Comparison of ENCODE assay signal across 20 mouse cellular contexts in the genomic region with DNA sequence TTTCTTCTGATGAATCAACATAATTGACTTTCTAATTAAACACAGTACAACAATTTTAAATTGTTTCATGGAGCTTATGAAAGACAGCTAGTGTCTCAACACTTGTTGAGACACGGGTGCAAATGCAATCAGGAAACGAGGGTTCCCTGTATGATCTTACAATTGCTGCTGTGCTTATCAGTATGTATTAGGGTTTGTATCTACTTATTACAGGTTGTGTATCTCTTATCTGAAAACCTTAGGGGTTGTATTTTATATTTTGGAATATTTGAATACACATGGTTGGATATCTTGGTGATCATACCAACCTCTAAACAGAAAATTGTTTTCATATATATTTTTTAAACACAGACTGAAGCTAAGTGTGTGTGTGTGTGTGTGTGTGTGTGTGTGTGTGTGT. TPM values are rescaled to one million over a fixed set of nuclear protein-coding genes. Genes with fewer than 3 reads are reported as not detected.
DNase-seq lines count a peak whose midpoint lies in the region; ATAC-seq lines count a peak whose summit lies in the region.
"Had no signal": no experiment of that assay in that cellular context is flagged by ENCODE, and none has a peak within 500 bp of the region (broad histone marks: within the 10 kb centered on the region; RNA-seq: fewer than 3 reads in every experiment).

No protein-coding gene starts in this region.

- WGBS in liver, embryonic 12.5 days (ENCODE audit: insufficient replicate concordance): 21% methylated on average over 2 of the region's 2 CpGs
- WGBS in liver, embryonic 15.5 days (ENCODE audit: insufficient replicate concordance): 14% methylated on average over 2 of the region's 2 CpGs

- no peak for ATAC-seq in erythroblast, adult 5-6 weeks (replicated peaks; ENCODE audit: low FRiP score, poor library complexity, severe bottlenecking)
- peak; percentile 14; the same call in 1 of the 2 replicates for ATAC-seq in liver, embryonic 12.5 days
- no peak for ATAC-seq in liver, embryonic 15.5 days (ENCODE audit: insufficient read depth)
- 0 out of 2 replicates have a peak, but pooled peaks have one; percentile 26 for ATAC-seq in megakaryocyte progenitor cell, adult 5-6 weeks (replicated peaks; ENCODE audit: poor library complexity)
- ATAC-seq in megakaryocyte, adult 5-6 weeks (ENCODE audit: poor library complexity, severe bottlenecking): no peak
- ATAC-seq: forebrain, embryonic 15.5 days had no signal

- peaks cover 73% of the 10 kb centered on the region for H3K36me3 ChIP-seq in erythroblast, embryonic 14.5 days (ENCODE audit: control insufficient read depth)
- H3K36me3 ChIP-seq in liver, embryonic 12.5 days: peaks cover 3% of the 10 kb centered on the region; the same call in 1 of the 2 replicates
- H3K36me3 ChIP-seq in liver, embryonic 15.5 days (replicated peaks): 0 out of 2 replicates have a peak, but pooled peaks cover 5% of the 10 kb centered on the region
- H3K36me3 ChIP-seq: forebrain, embryonic 12.5 days; forebrain, embryonic 15.5 days; hindbrain, embryonic 12.5 days; hindbrain, embryonic 15.5 days had no signal

- peak overlapping the region; percentile 92 for H3K27ac ChIP-seq in liver, embryonic 12.5 days
- H3K27ac ChIP-seq in liver, embryonic 15.5 days (replicated peaks): peak overlapping the region; percentile 94
- H3K27ac ChIP-seq: forebrain, embryonic 12.5 days; forebrain, embryonic 15.5 days; heart, adult 2 months; hindbrain, embryonic 12.5 days; hindbrain, embryonic 15.5 days had no signal

- no peaks in the 10 kb centered on the region for H3K27me3 ChIP-seq in erythroblast, embryonic 14.5 days (ENCODE audit: control insufficient read depth)
- H3K27me3 ChIP-seq in liver, embryonic 12.5 days (replicated peaks): no peaks in the 10 kb centered on the region
- H3K27me3 ChIP-seq in liver, embryonic 15.5 days: no peaks in the 10 kb centered on the region
- H3K27me3 ChIP-seq: forebrain, embryonic 12.5 days; forebrain, embryonic 15.5 days; hindbrain, embryonic 12.5 days; hindbrain, embryonic 15.5 days had no signal

- peak overlapping the region; percentile 66 for H3K4me2 ChIP-seq in liver, embryonic 12.5 days
- peak overlapping the region; percentile 63 for H3K4me2 ChIP-seq in liver, embryonic 15.5 days
- H3K4me2 ChIP-seq: forebrain, embryonic 12.5 days; forebrain, embryonic 15.5 days; heart, embryonic 11.5 days; hindbrain, embryonic 12.5 days; hindbrain, embryonic 15.5 days had no signal

- peak overlapping the region; percentile 72 for H3K9ac ChIP-seq in liver, embryonic 12.5 days
- H3K9ac ChIP-seq in liver, embryonic 15.5 days: peak overlapping the region; percentile 61
- H3K9ac ChIP-seq: forebrain, embryonic 12.5 days; forebrain, embryonic 15.5 days; hindbrain, embryonic 12.5 days; hindbrain, embryonic 15.5 days had no signal

- H3K4me1 ChIP-seq in erythroblast, embryonic 14.5 days (ENCODE audit: control insufficient read depth): peaks cover 96% of the 10 kb centered on the region
- H3K4me1 ChIP-seq in liver, embryonic 12.5 days: peaks cover 92% of the 10 kb centered on the region
- H3K4me1 ChIP-seq in liver, embryonic 15.5 days (replicated peaks): peaks cover 94% of the 10 kb centered on the region
- H3K4me1 ChIP-seq: forebrain, embryonic 12.5 days; forebrain, embryonic 15.5 days; hindbrain, embryonic 15.5 days had no signal

- peak overlapping the region; percentile 63 for H3K4me3 ChIP-seq in erythroblast, embryonic 14.5 days (replicated peaks)
- peak overlapping the region; percentile 57 for H3K4me3 ChIP-seq in liver, embryonic 12.5 days
- peak overlapping the region; percentile 61 for H3K4me3 ChIP-seq in liver, embryonic 15.5 days (replicated peaks)
- H3K4me3 ChIP-seq: forebrain, embryonic 12.5 days; forebrain, embryonic 15.5 days; heart, adult 2 months; hindbrain, embryonic 12.5 days; hindbrain, embryonic 15.5 days had no signal

- no peak for DNase-seq in thymus, postnatal 25 days
- DNase-seq in kidney, postnatal 14 days: no peak
- DNase-seq: adrenal gland, adult 2 months; adrenal gland, postnatal 25 days; cerebellum, adult 18-20 months; cerebellum, adult 9-10 months; cerebellum, postnatal 14 days; gastrocnemius, postnatal 36 days; heart, adult 2 months had no signal

- H3K9me3 ChIP-seq in erythroblast, embryonic 14.5 days (ENCODE audit: control insufficient read depth, low read length): peaks cover 3% of the 10 kb centered on the region; the same call in 1 of the 2 replicates
- no peaks in the 10 kb centered on the region for H3K9me3 ChIP-seq in liver, embryonic 12.5 days (replicated peaks)
- no peaks in the 10 kb centered on the region for H3K9me3 ChIP-seq in liver, embryonic 15.5 days (replicated peaks)
- H3K9me3 ChIP-seq: forebrain, embryonic 12.5 days; forebrain, embryonic 15.5 days; hindbrain, embryonic 12.5 days; hindbrain, embryonic 15.5 days had no signal

RNA-seq across cellular contexts. Expression of a gene that starts 16.1 kb away (rescaled TPM):
- polyA plus RNA-seq in erythroblast, embryonic 14.5 days (2012): 286 and 348 TPM in 2 replicates
- total RNA-seq in erythroblast, adult 5-6 weeks (2015; ENCODE audit: low replicate concordance): 3,214 and 3,327 TPM in 2 replicates
- 4,146 and 5,406 TPM in 2 replicates for total RNA-seq in erythroblast, adult 5-6 weeks (2017; ENCODE audit: low replicate concordance)
- 819 and 854 TPM in 2 replicates for polyA plus RNA-seq in liver, embryonic 12.5 days (2016; fragmentation: Nextera tagmentation; extraction: Ambion mirVana)
- 938 and 960 TPM in 2 replicates for polyA plus RNA-seq in liver, embryonic 15.5 days (2015; fragmentation: Nextera tagmentation; extraction: Ambion mirVana)
- total RNA-seq in megakaryocyte progenitor cell, adult 5-6 weeks (2015): 540 and 612 TPM in 2 replicates
- total RNA-seq in megakaryocyte progenitor cell, adult 5-6 weeks (2017): 427 and 442 TPM in 2 replicates
- 469 and 474 TPM in 2 replicates for total RNA-seq in megakaryocyte, adult 5-6 weeks (2015)
- total RNA-seq in megakaryocyte, adult 5-6 weeks (2017): 421 and 545 TPM in 2 replicates

RNA-seq across cellular contexts. Expression of a gene that starts 53.4 kb away (rescaled TPM):
- 1.3 and 2.0 TPM in 2 replicates for polyA plus RNA-seq in erythroblast, embryonic 14.5 days (2012)
- total RNA-seq in erythroblast, adult 5-6 weeks (2015; ENCODE audit: low replicate concordance): 5.6 and 15.4 TPM in 2 replicates
- total RNA-seq in erythroblast, adult 5-6 weeks (2017; ENCODE audit: low replicate concordance): 8.9 and 11.0 TPM in 2 replicates
- 46.4 and 50.8 TPM in 2 replicates for polyA plus RNA-seq in liver, embryonic 12.5 days (2016; fragmentation: Nextera tagmentation; extraction: Ambion mirVana)
- 25.0 and 27.5 TPM in 2 replicates for polyA plus RNA-seq in liver, embryonic 15.5 days (2015; fragmentation: Nextera tagmentation; extraction: Ambion mirVana)
- total RNA-seq in megakaryocyte progenitor cell, adult 5-6 weeks (2015): 27.1 and 27.4 TPM in 2 replicates
- 69.9 and 111 TPM in 2 replicates for total RNA-seq in megakaryocyte progenitor cell, adult 5-6 weeks (2017)
- 23.9 and 24.9 TPM in 2 replicates for total RNA-seq in megakaryocyte, adult 5-6 weeks (2015)
- total RNA-seq in megakaryocyte, adult 5-6 weeks (2017): 44.7 and 57.8 TPM in 2 replicates

Comparison
In these comparisons a context has a peak if more than half of its experiments do, and no peak if none do; other contexts are left out.
1. ATAC-seq: peak in liver, embryonic 12.5 days (single experiment) and megakaryocyte progenitor cell, adult 5-6 weeks (single experiment); none in erythroblast, adult 5-6 weeks (single experiment), liver, embryonic 15.5 days (single experiment) and megakaryocyte, adult 5-6 weeks (single experiment).
2. RNA of a gene that starts 16.1 kb away (total RNA-seq): 3,214 to 5,406 TPM in erythroblast, adult 5-6 weeks; 427 to 612 TPM in megakaryocyte progenitor cell, adult 5-6 weeks and 421 to 545 TPM in megakaryocyte, adult 5-6 weeks; every median in the first group is over 4 times any median in the second.
3. Peak in every context shown above with its lines, with median percentiles within 50 percentile points of each other: H3K4me3 ChIP-seq.